Mouse (Mus musculus): ENCODE data around the gene Grip1. TPM values are rescaled to one million over a fixed set of nuclear protein-coding genes. Genes with fewer than 3 reads are reported as not detected.

Grip1 gene
- total RNA-seq, 2 experiments from 2014 or later = 29.4 to 29.5 TPM

GRCm38 (mm10) chr10:119730206-119730605 is 276.6 kb downstream of the Grip1 start:
- DNase-seq (ENCODE audit: extremely low spot score in 1 of 2, low spot score in 1 of 2) = no peak

GRCm38 (mm10) chr10:119735011-119735992 is 281.7 kb downstream of the Grip1 start:
- no peak for DNase-seq (ENCODE audit: extremely low spot score in 1 of 2, low spot score in 1 of 2)

- DNase-seq (ENCODE audit: extremely low spot score in 1 of 2, low spot score in 1 of 2) = no peak
Observed at GRCm38 (mm10) chr10:119739466-119739865, 285.8 kb downstream of the Grip1 start.

GRCm38 (mm10) chr10:119742722-119743121 is 289.1 kb downstream of the Grip1 start:
- peak in 1 of 2 experiments; percentile 27 for DNase-seq (ENCODE audit: extremely low spot score in 1 of 2, low spot score in 1 of 2)

- DNase-seq (ENCODE audit: extremely low spot score in 1 of 2, low spot score in 1 of 2) = no peak
Observed at GRCm38 (mm10) chr10:119752361-119752798, 298.8 kb downstream of the Grip1 start.

- DNase-seq (ENCODE audit: extremely low spot score in 1 of 2, low spot score in 1 of 2) = no peak
Observed at GRCm38 (mm10) chr10:119756271-119756670, 302.6 kb downstream of the Grip1 start.

- DNase-seq (ENCODE audit: extremely low spot score in 1 of 2, low spot score in 1 of 2) = no peak
Observed at GRCm38 (mm10) chr10:119757219-119757618, 303.6 kb downstream of the Grip1 start.

GRCm38 (mm10) chr10:119761451-119762367 is 308.1 kb downstream of the Grip1 start:
- DNase-seq (ENCODE audit: extremely low spot score in 1 of 2, low spot score in 1 of 2) = no peak

GRCm38 (mm10) chr10:119778871-119779270 is 325.2 kb downstream of the Grip1 start:
- DNase-seq (ENCODE audit: extremely low spot score in 1 of 2, low spot score in 1 of 2) = no peak

- no peak for DNase-seq (ENCODE audit: extremely low spot score in 1 of 2, low spot score in 1 of 2)
Observed at GRCm38 (mm10) chr10:119779657-119780056, 326.0 kb downstream of the Grip1 start.

- no peak for DNase-seq (ENCODE audit: extremely low spot score in 1 of 2, low spot score in 1 of 2)
Observed at GRCm38 (mm10) chr10:119790507-119790906, 336.9 kb downstream of the Grip1 start.

- no peak for DNase-seq (ENCODE audit: extremely low spot score in 1 of 2, low spot score in 1 of 2)
Observed at GRCm38 (mm10) chr10:119802421-119802820, 348.8 kb downstream of the Grip1 start.

- DNase-seq (ENCODE audit: extremely low spot score in 1 of 2, low spot score in 1 of 2) = peak in 1 of 2 experiments; percentile 37
Observed at GRCm38 (mm10) chr10:119803633-119804422, 350.2 kb downstream of the Grip1 start.

GRCm38 (mm10) chr10:119804423-119804814 is 350.8 kb downstream of the Grip1 start:
- DNase-seq (ENCODE audit: extremely low spot score in 1 of 2, low spot score in 1 of 2) = no peak

GRCm38 (mm10) chr10:119805082-119805481 is 351.5 kb downstream of the Grip1 start:
- no peak for DNase-seq (ENCODE audit: extremely low spot score in 1 of 2, low spot score in 1 of 2)

- no peak for DNase-seq (ENCODE audit: extremely low spot score in 1 of 2, low spot score in 1 of 2)
Observed at GRCm38 (mm10) chr10:119806151-119806550, 352.5 kb downstream of the Grip1 start.

- no peak for DNase-seq (ENCODE audit: extremely low spot score in 1 of 2, low spot score in 1 of 2)
Observed at GRCm38 (mm10) chr10:119808384-119808783, 354.8 kb downstream of the Grip1 start.

GRCm38 (mm10) chr10:119814087-119814486 is 360.5 kb downstream of the Grip1 start:
- no peak for DNase-seq (ENCODE audit: extremely low spot score in 1 of 2, low spot score in 1 of 2)

- no peak for DNase-seq (ENCODE audit: extremely low spot score in 1 of 2, low spot score in 1 of 2)
Observed at GRCm38 (mm10) chr10:119816001-119816400, 362.4 kb downstream of the Grip1 start.

GRCm38 (mm10) chr10:119818381-119818780 is 364.8 kb downstream of the Grip1 start:
- DNase-seq (ENCODE audit: extremely low spot score in 1 of 2, low spot score in 1 of 2) = no peak
